Mouse (Mus musculus) lung, postnatal 0 days (tissue): ENCODE measurements around the gene Slfn9.

ENCODE experiments used
- CTCF ChIP-seq: IDR thresholded peaks from 2 replicates; pipeline ENCODE4 v1.5.1; 2016; ENCODE audit warnings: antibody characterized with exemption, mild to moderate bottlenecking
- EP300 ChIP-seq: IDR thresholded peaks from 2 replicates; pipeline ENCODE4 v1.6.1; 2016; ENCODE audit warnings: antibody characterized with exemption, mild to moderate bottlenecking, control low read depth

- no peak for TF ChIP-seq CTCF
- no peak for TF ChIP-seq EP300
These were observed 29.9 kb downstream of the Slfn9 start for GRCm38 (mm10) chr11:82961743-82962142.
